Mouse (Mus musculus) stomach, embryonic 15.5 days (tissue): ENCODE measurements around the gene Spdef. TPM values are rescaled to one million over a fixed set of nuclear protein-coding genes. Genes with fewer than 3 reads are reported as not detected.

ENCODE experiments used
- ATAC-seq: fragments of 200-750 bp; cut with Nextera tagmentation; 2 replicates; pipeline ENCODE4 v1.8.0; 2017; ENCODE audit warnings: low read depth, moderate number of reproducible peaks, moderate TSS enrichment; ENCODE audit not compliant: insufficient read depth, low FRiP score
- H3K27ac ChIP-seq: fragments of 300-500 bp; sonication (generic); 2 replicates; pipeline ENCODE4 v1.5.1; 2015; ENCODE audit warnings: mild to moderate bottlenecking, inconsistent platforms
- H3K27me3 ChIP-seq: fragments of 300-500 bp; sonication (generic); replicated peaks from 2 replicates; pipeline ENCODE4 v1.6.1; 2015; ENCODE audit warnings: inconsistent platforms
- H3K36me3 ChIP-seq: fragments of 300-500 bp; sonication (generic); 2 replicates; pipeline ENCODE4 v1.6.1; 2015; ENCODE audit warnings: inconsistent platforms
- H3K4me1 ChIP-seq: fragments of 300-500 bp; sonication (generic); 2 replicates; pipeline ENCODE4 v1.6.1; 2015; ENCODE audit warnings: inconsistent platforms
- H3K4me2 ChIP-seq: fragments of 300-500 bp; sonication (generic); 2 replicates; pipeline ENCODE4 v1.6.1; 2015; ENCODE audit warnings: mild to moderate bottlenecking, inconsistent platforms
- H3K4me3 ChIP-seq: fragments of 300-500 bp; sonication (generic); replicated peaks from 2 replicates; pipeline ENCODE4 v1.5.1; 2015; ENCODE audit warnings: inconsistent platforms
- H3K9ac ChIP-seq: fragments of 300-500 bp; sonication (generic); 2 replicates; pipeline ENCODE4 v1.6.1; 2015; ENCODE audit warnings: inconsistent platforms
- H3K9me3 ChIP-seq: fragments of 300-500 bp; sonication (generic); 2 replicates; pipeline ENCODE4 v1.6.1; 2016; ENCODE audit warnings: inconsistent platforms
- WGBS: fragments of 180-500 bp; shearing (Covaris S2); methylation state at CpG from one replicate; pipeline ENCODE4 v1.1.7; 2015; 5-methylcytosine and 5-hydroxymethylcytosine counted together
- polyA plus RNA-seq: library from polyadenylated mRNA; unstranded; fragments of >200 nt; fragmentation: Nextera tagmentation; extraction: Ambion mirVana; gene quantifications from 2 replicates; pipeline ENCODE4 v1.2.1, GENCODE M21; 2015

The Spdef gene
- polyA plus RNA-seq, 1 experiment from 2014 or later, result 18.9 TPM

- Histone ChIP-seq H3K27ac (no peak overlapping the region), H3K36me3 (no peaks in the 10 kb centered on the region), H3K4me1 (peaks cover 22% of the 10 kb centered on the region), H3K9ac (no peak overlapping the region), H3K4me3 (no peak overlapping the region), H3K4me2 (no peak overlapping the region), H3K9me3 (no peaks in the 10 kb centered on the region), H3K27me3 (no peaks in the 10 kb centered on the region)
- 21% methylated on average over 3 of the region's 3 CpGs for WGBS
- no peak for ATAC-seq
These were observed 4.4 kb downstream of the Spdef start for GRCm38 (mm10) chr17:27724327-27724726.

DNA sequence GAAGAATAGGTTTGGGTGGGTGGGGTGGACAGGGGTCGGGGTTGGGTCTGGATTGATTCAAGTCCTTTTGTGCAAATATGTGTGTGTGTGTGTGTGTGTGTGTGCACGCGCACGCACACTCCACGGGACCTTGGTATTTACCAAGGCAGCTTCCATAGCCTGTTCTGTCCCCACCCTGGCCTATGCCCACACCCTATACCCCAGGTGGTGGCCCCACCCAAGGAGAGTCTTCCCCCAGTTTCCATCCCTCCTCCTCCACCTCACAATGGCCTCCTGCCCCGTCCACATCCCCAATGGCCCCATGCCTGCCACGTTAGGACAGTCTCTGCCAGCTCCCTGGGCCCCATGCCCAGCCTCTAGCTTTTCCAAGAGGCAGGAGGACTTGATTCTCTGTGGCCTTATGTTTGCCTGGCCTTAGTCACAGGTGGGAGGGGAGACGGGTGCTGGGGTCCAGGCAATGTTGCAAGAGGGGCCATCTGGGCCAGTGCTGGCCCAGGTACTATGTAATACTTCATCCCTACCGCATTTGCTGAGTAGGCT, 7.6 kb downstream of the Spdef start:
- H3K9me3 ChIP-seq, result no peaks in the 10 kb centered on the region
- H3K27me3 ChIP-seq, result no peaks in the 10 kb centered on the region
- peak; percentile 36; the same call in 1 of the 2 replicates for ATAC-seq
- H3K27ac ChIP-seq, result no peak overlapping the region
- 62% methylated on average over 7 of the region's 9 CpGs for WGBS
- no peak overlapping the region for H3K4me3 ChIP-seq
- no peak overlapping the region for H3K9ac ChIP-seq
- no peaks in the 10 kb centered on the region for H3K36me3 ChIP-seq
- H3K4me2 ChIP-seq, result no peak overlapping the region
- peaks cover 22% of the 10 kb centered on the region for H3K4me1 ChIP-seq

GRCm38 (mm10) chr17:27720326-27720725, 8.4 kb downstream of the Spdef start:
- 65% methylated on average over 9 of the region's 9 CpGs for WGBS
- no peak for ATAC-seq

GRCm38 (mm10) chr17:27719663-27720062, 9.1 kb downstream of the Spdef start:
- ATAC-seq, result no peak
- Histone ChIP-seq H3K4me3 (no peak overlapping the region), H3K27ac (no peak overlapping the region), H3K4me2 (no peak overlapping the region), H3K9ac (no peak overlapping the region), H3K9me3 (no peaks in the 10 kb centered on the region), H3K36me3 (no peaks in the 10 kb centered on the region), H3K4me1 (peaks cover 11% of the 10 kb centered on the region), H3K27me3 (no peaks in the 10 kb centered on the region)
- 74% methylated on average over 14 of the region's 14 CpGs for WGBS

More at GRCm38 (mm10) chr17:27720326-27720725, 8.4 kb downstream of the Spdef start:
- no peaks in the 10 kb centered on the region for H3K27me3 ChIP-seq
- H3K9me3 ChIP-seq, result no peaks in the 10 kb centered on the region
- H3K27ac ChIP-seq, result no peak overlapping the region
- H3K4me3 ChIP-seq, result no peak overlapping the region
- H3K4me1 ChIP-seq, result peaks cover 17% of the 10 kb centered on the region
- no peak overlapping the region for H3K4me2 ChIP-seq
- H3K36me3 ChIP-seq, result no peaks in the 10 kb centered on the region
- H3K9ac ChIP-seq, result no peak overlapping the region

- Histone ChIP-seq H3K4me3 (no peak overlapping the region), H3K9ac (no peak overlapping the region), H3K27ac (no peak overlapping the region), H3K9me3 (no peaks in the 10 kb centered on the region), H3K4me2 (no peak overlapping the region), H3K4me1 (peaks cover 10% of the 10 kb centered on the region), H3K36me3 (no peaks in the 10 kb centered on the region), H3K27me3 (no peaks in the 10 kb centered on the region)
- WGBS, result 61% methylated on average over 5 of the region's 5 CpGs
- no peak for ATAC-seq
These were observed 10.5 kb downstream of the Spdef start for GRCm38 (mm10) chr17:27718250-27718649.

- Histone ChIP-seq H3K36me3 (no peaks in the 10 kb centered on the region), H3K4me1 (peaks cover 10% of the 10 kb centered on the region), H3K4me2 (peak overlapping the region; percentile 47), H3K27me3 (no peaks in the 10 kb centered on the region), H3K4me3 (peak overlapping the region; percentile 15), H3K9ac (no peak overlapping the region; the same call in 1 of the 2 replicates), H3K9me3 (no peaks in the 10 kb centered on the region), H3K27ac (no peak overlapping the region)
- 4% methylated on average over 16 of the region's 16 CpGs for WGBS
- ATAC-seq, result peak; percentile 33; the same call in 1 of the 2 replicates
These were observed 12.0 kb downstream of the Spdef start for GRCm38 (mm10) chr17:27716804-27717203.

DNA sequence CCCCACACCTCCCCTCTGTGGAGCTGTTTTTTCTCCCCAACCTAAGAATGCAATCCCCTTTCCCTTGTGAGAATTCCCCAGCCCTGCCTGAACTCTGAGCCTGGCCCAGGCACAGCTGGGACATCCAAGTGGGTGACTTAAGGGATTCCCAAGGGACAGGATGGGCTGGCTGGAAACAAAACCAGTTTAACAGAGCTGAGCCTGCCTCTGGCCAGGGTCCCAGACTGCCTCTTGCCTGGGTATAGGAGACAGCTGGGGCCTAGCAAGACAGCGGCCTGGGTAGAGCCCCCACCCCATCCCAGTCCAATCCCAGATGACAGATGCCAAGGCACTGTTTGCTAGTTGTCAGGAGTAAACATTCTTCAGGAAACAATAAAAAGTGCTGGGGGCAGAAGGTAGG, 15.9 kb downstream of the Spdef start:
- H3K4me1 ChIP-seq, result peaks cover 10% of the 10 kb centered on the region
- no peaks in the 10 kb centered on the region for H3K27me3 ChIP-seq
- H3K4me3 ChIP-seq, result no peak overlapping the region
- WGBS, result 47% methylated on average over 1 of the region's 1 CpGs
- no peaks in the 10 kb centered on the region for H3K9me3 ChIP-seq
- H3K27ac ChIP-seq, result no peak overlapping the region
- no peaks in the 10 kb centered on the region for H3K36me3 ChIP-seq
- no peak for ATAC-seq
- no peak overlapping the region for H3K9ac ChIP-seq
- H3K4me2 ChIP-seq, result no peak overlapping the region

GRCm38 (mm10) chr17:27709650-27710049, 19.1 kb downstream of the Spdef start:
- no peaks in the 10 kb centered on the region for H3K9me3 ChIP-seq
- H3K27me3 ChIP-seq, result peaks cover 6% of the 10 kb centered on the region; the same call in 1 of the 2 replicates
- H3K9ac ChIP-seq, result no peak overlapping the region
- no peaks in the 10 kb centered on the region for H3K4me1 ChIP-seq
- H3K4me3 ChIP-seq, result no peak overlapping the region
- 81% methylated on average over 5 of the region's 5 CpGs for WGBS
- no peak overlapping the region for H3K4me2 ChIP-seq
- no peak for ATAC-seq
- H3K27ac ChIP-seq, result no peak overlapping the region
- H3K36me3 ChIP-seq, result no peaks in the 10 kb centered on the region

- peak; percentile 84 for ATAC-seq
- no peaks in the 10 kb centered on the region for H3K36me3 ChIP-seq
- no peaks in the 10 kb centered on the region for H3K9me3 ChIP-seq
- peak overlapping the region; percentile 31 for H3K4me3 ChIP-seq
- no peak overlapping the region for H3K9ac ChIP-seq
- WGBS, result 3% methylated on average over 25 of the region's 25 CpGs
- H3K27ac ChIP-seq, result 0 out of 2 replicates have a peak overlapping the region, but pooled peaks have one; percentile 5
- 0 out of 2 replicates have a peak, but pooled peaks cover 5% of the 10 kb centered on the region for H3K4me1 ChIP-seq
- peaks cover 6% of the 10 kb centered on the region; the same call in 1 of the 2 replicates for H3K27me3 ChIP-seq
- H3K4me2 ChIP-seq, result peak overlapping the region; percentile 58
These were observed 20.6 kb downstream of the Spdef start for GRCm38 (mm10) chr17:27707954-27708661.

DNA sequence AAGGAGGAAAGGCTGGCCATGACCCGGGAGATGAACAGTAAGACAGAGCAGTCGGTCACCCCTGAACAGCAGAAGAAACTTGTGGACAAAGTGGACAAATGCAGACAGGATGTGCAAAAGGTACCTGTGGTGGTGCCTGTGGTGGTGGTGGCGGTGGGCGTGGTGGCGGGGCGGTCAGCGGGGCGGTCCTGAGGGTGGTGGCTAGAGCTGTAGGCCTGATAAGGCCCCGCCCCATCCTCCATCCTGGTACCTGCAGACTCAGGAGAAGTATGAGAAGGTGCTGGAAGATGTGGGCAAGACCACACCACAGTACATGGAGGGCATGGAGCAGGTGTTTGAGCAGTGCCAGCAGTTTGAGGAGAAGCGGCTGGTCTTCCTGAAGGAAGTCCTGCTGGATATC, 23.1 kb downstream of the Spdef start:
- H3K4me1 ChIP-seq, result 0 out of 2 replicates have a peak, but pooled peaks cover 9% of the 10 kb centered on the region
- 28% methylated on average over 10 of the region's 10 CpGs for WGBS
- no peak overlapping the region for H3K27ac ChIP-seq
- no peaks in the 10 kb centered on the region for H3K9me3 ChIP-seq
- no peaks in the 10 kb centered on the region for H3K36me3 ChIP-seq
- H3K9ac ChIP-seq, result no peak overlapping the region
- no peak overlapping the region for H3K4me2 ChIP-seq
- peaks cover 6% of the 10 kb centered on the region; the same call in 1 of the 2 replicates for H3K27me3 ChIP-seq
- no peak overlapping the region for H3K4me3 ChIP-seq
- ATAC-seq, result no peak

DNA sequence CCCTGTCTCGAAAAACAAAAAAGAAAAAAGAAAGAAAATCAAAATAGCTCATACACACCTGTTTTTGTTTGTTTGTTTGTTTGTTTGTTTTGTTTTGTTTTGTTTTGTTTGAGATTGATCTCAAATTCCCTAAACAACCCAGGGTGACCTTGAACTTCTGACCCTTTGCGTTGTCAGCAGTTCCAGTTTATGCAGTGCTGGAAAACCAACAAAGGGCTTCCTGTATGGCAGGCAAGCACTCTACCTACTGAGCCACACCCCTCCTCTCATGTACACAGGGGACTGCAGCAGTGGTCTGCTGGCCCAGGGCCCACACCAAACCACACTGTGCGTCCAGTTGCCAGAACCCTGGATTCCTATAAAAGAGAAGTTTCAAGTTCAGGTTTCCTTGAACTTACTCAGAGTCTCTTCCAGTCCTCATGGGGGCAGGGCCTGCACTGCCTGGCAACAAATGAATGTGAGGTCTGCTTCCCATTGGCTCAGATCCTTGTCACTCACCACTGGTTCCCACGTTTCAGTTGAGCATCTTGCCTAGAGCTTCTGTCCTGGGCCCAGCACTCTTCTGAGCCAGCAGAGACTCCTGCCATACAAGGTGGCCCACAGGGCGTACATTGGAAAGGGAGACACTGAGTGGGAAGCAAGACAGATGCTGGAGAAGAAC, 24.7 kb downstream of the Spdef start:
- WGBS, result 50% methylated on average over 5 of the region's 5 CpGs
- H3K9me3 ChIP-seq, result no peaks in the 10 kb centered on the region
- no peak for ATAC-seq

DNA sequence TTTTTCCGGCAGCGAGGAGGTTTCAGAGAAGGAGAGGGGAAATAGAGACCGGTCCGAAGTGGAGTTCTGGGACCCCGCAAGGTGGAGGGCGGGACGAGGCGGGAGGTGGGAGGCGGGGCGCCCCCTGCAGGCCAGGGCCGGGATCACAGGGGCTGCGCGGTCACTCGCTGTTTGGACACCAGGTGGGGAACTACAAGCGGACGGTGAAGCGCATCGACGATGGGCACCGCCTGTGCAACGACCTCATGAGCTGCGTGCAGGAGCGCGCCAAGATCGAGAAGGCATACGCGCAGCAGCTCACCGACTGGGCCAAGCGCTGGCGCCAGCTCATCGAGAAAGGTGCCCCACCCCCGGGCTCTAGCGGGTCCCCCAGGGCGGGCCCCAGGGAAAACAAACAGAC, 26.2 kb downstream of the Spdef start:
- Histone ChIP-seq H3K9me3 (no peaks in the 10 kb centered on the region), H3K4me3 (peak overlapping the region; percentile 31), H3K27ac (no peak overlapping the region), H3K4me1 (0 out of 2 replicates have a peak, but pooled peaks cover 9% of the 10 kb centered on the region), H3K9ac (no peak overlapping the region), H3K36me3 (no peaks in the 10 kb centered on the region), H3K4me2 (peak overlapping the region; percentile 75), H3K27me3 (peaks cover 6% of the 10 kb centered on the region; the same call in 1 of the 2 replicates)
- WGBS, result 2% methylated on average over 34 of the region's 34 CpGs
- ATAC-seq, result peak; percentile 62

More for the DNA sequence above, 24.7 kb downstream of the Spdef start:
- Histone ChIP-seq H3K27me3 (peaks cover 6% of the 10 kb centered on the region; the same call in 1 of the 2 replicates), H3K27ac (no peak overlapping the region), H3K4me1 (0 out of 2 replicates have a peak, but pooled peaks cover 9% of the 10 kb centered on the region), H3K4me2 (no peak overlapping the region), H3K4me3 (no peak overlapping the region), H3K36me3 (no peaks in the 10 kb centered on the region), H3K9ac (no peak overlapping the region)
